Mouse (Mus musculus) neural tube, embryonic 10.5 days (tissue): ENCODE results near the gene Calm5.
"Not testable (repeated sequence)": the region's sequence is repeated elsewhere in the genome, so short reads cannot be mapped to it uniquely, and the experiment has no call there.

Experiments used
- DNase-seq: peaks from one replicate; pipeline ENCODE4 v3.0.0-alpha.2; 2017; ENCODE audit warnings: low spot score; ENCODE audit errors: extremely low spot score

Calm5 gene

DNA sequence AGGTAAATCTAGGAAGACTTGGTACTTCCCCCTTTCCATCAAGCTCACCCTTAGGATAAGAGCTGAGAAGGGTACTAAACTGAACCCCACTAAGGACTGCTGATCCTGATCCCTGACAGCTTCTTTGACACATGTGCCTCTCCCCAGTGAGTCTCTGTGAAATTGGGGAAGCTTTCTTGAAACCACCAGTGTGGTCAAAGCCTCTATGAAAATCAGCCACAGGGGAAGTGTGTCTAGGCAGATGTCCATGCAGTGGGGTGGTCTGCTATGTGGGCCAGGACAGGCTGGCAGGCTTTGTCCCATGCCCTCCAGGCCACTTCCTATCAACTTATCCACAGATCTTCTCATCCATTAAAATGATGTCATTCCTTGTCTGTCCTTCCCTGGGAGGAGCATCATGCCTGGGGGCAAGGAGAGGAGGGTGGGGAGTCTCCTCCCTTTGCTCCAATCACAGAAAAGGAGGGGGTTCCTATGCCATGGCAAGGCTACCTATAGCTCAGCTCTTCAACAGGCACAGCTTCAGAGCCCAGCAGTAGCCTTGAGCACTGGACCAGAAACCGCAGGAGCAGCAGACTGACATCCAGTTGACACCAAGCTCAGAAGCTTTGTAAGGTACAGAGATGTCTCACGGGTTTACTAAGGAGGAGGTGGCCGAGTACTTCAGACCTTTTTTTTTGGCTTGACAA is at the start of gene Calm5:
Calm5 (plus strand) TSS at position 526 of the 686 bp plus-strand sequence.
- DNase-seq, result not testable (repeated sequence)

DNA sequence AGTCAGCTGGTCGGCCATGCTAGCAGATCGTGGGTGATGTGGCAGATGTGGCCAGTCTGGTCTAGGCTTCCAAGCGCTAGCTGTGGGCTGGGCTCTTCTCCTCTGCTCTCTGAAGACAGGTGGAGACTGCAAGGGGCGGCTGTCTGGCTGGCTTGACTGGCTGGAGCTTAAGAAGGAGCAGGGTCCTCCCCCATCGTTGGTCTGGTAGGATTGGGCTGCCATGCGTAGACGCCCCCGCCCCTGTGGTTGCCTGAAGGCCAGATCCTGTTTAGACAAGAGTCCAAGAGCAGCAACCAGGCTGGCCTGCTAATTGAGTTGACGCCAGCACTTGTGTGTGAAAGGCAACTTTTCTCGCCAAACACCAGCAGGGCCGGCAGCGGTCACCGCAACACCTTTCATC is 49.8 kb upstream of the Calm5 start, which contains the start of gene Calml3:
Calml3 (minus strand) TSS at position 131 of the 400 bp plus-strand sequence.
- no peak for DNase-seq

DNA sequence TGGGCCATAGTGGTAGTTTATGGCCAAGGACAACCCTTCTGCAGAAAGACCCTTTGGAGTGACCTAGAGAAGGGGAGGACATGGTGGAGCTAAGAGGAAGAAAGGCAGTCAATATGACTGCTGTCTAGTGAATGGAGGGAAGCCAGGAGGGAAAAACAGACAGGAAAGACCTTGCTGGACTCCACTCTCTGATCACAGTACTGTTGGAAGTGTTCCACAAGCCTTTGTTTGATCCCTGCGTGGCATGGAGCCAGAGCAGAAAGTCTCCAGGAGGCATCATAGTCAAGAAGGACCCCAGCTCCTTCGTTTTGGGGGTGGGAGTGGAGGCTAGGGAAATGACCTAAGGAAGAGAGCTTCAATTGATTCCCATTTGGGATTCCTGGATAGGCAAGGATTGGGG is 48.8 kb upstream of the Calm5 start:
- DNase-seq, result no peak

DNA sequence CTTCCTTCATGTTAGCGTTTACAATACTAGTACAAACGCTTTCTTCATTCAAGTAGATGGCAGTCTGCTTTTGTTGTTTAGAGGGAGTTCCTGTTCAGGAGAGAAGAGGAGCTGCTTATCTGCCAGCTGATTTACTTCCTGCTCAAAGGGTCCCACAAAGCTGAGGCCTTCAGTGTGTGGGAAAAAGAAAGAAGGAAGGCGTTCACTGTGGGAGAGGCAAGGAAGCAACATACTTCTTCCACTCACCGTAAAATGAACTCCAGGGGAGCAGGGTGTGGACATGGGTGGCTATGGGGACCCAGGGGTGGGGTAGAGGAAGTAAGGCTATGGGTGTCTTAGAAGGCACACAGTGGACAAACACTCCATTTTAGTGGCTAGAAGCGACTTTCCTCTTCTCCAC is 48.3 kb upstream of the Calm5 start:
- DNase-seq, result no peak

DNA sequence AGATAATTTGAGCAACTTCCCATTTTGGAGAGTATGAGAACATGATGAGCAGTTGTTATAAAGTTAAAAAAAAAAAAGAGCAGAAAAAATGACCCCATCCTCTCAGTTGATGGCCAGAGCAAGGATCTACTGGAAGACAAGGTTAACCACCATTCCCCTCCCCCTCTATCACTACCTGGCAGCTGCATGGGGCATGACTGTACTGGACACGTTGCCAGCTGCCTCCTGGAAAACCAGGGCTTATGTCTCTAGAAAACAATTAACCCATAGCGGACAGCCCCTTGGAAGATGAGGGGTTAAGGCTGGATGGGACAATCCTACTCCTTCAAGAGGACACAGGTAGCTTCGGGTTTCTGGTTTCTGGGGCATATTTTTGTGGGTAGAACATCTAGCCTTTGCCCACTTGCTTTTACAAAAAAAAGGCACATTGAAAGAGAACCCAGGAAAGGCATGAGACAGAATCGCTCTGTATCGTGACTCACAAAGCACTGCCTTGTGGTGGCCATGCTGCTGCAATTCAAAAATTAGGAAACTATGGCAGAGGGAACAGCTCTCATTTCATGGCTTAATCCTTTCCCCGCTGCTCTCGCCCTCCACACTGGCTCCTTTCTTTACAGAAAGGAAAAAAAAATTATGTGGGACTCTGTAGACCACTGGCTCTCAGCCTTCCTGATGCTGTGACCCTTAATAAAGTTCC is 46.7 kb upstream of the Calm5 start:
- DNase-seq, result no peak

DNA sequence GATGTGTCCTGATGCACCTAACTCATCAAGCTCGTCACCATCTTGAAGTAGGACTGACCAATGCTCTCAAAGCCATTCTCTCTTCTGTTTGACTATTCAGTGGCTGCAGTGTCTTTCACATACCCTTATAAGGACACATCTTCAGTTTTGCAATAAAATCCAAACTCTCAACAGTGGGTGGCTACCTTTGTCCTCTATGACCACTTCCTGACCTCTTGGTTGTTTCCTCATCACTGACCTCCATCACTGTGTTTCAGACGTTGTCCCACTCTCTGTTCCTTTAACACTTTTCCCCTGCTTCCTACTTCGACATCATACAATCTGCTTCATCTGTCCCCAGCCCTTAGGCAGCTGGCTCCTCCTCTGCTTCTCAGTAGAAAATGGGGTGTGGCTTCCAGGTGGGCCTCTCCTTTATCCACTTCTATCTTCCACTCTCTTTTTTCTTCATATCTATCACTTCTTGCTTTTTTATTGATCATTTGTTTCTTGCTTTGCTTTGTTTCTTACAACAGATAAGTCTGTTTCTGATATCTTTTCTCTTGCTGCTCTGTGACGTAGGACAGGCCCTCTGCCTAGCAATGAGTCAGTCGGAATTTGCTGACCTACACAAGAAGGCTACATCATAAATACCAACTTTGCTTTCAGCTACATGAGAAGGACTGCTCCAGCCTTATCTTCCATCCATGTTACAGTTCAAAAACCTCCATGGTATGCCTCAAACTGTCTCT is 35.8 kb upstream of the Calm5 start:
- no peak for DNase-seq

DNA sequence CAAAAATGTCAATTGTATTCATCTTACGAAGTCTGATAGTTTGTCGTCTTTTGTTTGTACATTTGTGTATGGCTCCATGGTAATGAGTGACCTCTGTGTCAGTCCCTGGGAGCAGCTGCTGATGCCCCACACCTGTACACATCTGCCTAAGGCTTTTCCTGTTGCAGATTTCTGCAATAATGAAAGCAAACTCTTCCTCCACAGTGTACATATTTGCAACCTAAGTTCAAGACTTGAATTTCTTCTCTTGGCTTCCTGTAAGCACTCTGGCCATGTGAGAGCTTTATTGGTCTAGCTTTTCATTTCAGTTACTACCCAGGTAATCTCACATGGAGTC is 35.3 kb upstream of the Calm5 start:
- DNase-seq, result no peak

DNA sequence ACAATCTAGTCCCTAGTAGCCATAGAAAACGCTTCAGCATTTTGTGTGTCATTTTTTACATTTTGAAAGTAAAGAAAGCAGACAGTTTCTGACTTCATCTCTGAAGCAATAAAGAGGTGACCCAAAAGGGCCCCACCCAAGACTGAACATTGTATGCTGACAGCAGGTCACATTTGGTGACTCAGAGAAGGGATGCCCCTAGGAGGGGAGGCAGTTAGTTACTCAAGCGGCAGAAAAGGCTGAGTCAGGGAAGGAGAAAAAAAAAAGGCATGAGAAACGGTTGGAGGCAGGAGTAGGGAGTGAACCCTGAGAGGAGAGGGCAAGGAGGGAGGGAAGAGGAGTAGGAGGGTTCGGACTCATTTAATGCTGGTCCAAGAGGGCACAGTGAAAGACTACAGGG is 31.9 kb upstream of the Calm5 start:
- DNase-seq, result no peak

DNA sequence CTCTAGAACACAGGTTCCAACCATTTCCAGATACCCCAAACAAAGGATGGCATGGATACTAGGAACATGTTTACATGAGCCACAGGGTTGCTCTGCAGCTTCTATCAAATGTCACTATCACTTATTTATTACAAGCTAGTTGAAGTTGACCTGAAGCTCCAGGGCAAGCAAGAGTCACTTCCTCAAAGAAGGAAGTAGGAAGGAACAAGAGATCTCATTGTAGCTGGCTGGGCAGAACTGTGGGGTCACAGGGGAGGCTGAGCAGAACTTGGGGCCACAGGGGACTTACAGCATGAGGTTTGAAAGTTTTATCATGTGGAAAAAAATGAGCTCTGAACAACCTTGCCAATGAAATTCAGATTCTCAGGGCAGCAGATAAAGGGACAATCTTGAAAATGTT is 28.2 kb upstream of the Calm5 start:
- DNase-seq, result no peak

DNA sequence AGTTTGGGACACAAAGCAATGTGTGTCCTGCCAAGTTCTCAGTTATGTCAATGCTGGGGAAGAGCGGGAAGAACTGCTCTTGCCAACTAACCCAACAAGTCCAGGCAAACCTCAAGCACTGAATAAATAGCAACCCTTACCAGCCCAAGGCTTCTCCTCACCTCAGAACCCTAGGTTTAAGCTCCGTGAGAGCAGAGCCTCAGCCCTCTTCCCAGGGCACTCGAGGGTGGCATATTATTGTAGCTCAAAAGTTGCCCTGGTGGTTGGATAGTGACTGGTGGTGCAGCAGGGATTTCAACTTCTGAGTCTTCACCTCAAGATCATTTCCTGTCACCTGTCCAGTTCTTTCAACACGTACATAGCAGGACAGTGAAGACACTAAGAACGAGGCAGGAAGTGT is 22.4 kb upstream of the Calm5 start:
- no peak for DNase-seq

DNA sequence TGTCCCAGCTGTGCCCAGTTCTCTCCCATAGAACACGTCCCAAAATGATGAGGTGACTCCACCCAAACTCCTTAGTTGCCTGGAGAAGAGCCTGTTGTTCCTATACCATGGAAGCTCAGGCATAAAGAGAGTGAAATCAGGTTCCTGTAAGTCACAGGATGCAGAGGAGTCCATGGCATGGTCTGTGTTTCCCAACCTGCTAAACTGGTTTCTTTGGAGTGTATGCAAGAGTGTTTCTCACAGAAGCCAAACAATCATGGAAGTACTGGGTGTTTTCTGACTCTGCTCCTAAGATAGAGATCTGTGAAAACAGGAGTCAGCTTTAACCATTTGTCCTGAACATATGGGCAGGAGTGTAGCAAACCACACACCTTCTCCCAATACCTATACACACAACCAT is 22.0 kb upstream of the Calm5 start:
- DNase-seq, result no peak

DNA sequence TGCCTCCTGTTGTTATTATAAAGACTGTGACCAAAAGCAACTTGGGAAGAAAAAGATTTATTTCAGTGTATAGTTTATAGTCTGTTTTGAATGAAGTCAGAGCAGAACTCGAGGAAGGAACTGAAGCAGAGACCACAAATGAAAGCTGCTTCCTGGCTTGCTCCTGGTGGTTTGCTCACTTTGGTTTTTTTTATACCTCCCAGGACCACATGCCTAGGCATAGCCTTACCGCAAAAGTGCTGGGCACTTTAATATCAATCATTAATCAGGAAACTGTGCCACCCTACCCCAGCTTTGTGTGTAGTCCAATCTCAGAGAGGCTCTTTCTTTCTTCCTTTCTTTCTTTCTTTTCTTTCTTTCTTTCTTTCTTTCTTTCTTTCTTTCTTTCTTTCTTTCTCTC is 21.5 kb upstream of the Calm5 start:
- no peak for DNase-seq

DNA sequence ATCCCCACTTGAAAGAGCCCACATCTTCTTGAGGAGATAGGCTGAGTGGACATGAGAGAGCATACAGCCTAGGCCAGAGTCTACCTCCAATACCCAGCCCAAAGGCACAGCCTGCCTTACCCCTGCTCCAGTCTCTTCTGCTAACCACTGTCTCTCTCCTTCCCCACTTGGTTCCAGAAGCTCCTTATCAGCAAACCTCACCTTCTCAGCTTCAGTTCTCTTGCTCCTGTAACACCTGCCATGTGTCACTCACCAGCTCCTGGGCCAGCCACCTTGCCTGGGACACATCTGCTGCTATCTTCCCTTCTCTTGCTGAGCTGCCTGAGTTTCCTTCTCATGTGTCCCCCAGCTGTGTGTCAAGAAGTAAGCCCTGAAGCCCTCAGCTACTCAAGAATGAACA is 20.3 kb upstream of the Calm5 start:
- not testable (repeated sequence) for DNase-seq

DNA sequence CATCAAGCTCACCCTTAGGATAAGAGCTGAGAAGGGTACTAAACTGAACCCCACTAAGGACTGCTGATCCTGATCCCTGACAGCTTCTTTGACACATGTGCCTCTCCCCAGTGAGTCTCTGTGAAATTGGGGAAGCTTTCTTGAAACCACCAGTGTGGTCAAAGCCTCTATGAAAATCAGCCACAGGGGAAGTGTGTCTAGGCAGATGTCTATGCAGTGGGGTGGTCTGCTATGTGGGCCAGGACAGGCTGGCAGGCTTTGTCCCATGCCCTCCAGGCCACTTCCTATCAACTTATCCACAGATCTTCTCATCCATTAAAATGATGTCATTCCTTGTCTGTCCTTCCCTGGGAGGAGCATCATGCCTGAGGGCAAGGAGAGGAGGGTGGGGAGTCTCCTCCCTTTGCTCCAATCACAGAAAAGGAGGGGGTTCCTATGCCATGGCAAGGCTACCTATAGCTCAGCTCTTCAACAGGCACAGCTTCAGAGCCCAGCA is 16.6 kb upstream of the Calm5 start, which contains the start of gene Calm4:
Calm4 (plus strand) TSS at position 446 of the 496 bp plus-strand sequence.
- DNase-seq, result not testable (repeated sequence)

DNA sequence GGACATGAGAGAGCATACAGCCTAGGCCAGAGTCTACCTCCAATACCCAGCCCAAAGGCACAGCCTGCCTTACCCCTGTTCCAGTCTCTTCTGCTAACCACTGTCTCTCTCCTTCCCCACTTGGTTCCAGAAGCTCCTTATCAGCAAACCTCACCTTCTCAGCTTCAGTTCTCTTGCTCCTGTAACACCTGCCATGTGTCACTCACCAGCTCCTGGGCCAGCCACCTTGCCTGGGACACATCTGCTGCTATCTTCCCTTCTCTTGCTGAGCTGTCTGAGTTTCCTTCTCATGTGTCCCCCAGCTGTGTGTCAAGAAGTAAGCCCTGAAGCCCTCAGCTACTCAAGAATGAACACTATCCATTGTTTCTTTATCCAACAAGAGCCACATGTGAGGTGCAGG is 13.3 kb upstream of the Calm5 start:
- not testable (repeated sequence) for DNase-seq

DNA sequence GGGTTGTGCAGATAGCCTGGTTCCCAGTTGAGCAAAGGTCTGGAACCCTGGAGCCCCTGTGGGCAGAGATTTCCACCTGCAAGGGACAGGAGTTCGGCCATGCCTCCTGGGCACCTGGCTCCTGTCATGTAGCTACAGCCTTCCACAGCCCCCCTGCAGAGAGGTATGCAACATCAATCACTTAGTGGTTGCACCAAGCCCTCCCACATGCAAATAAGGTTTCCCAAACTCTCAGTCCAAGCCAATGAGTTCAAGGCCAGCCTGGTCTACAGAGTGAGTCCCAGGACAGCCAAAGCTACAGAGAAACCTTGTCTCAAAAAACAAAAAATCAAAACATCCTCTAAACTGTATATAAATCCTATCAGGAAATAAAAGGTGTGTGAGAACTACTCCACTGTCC is 3.6 kb upstream of the Calm5 start:
- no peak for DNase-seq

DNA sequence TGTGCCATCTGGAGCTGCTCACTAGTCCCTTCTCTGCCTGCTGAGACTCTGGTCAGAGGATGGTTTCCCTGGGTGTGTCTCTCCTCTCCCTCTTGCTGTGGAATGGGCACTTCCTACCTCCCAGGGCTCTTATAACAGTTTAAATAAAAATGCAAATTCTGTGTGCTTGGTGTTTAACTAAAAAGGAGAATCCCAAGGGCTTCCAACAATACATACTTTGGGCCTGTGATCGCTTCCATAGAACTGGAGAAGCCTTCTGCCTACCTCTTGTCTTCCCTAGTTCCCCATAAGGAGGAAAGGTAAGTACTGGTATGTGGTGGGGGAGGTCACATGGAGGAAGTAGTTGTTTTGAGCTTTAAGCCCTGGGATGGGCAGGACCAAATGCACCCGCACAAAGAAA is 883 bp downstream of the Calm5 start:
- no peak for DNase-seq

DNA sequence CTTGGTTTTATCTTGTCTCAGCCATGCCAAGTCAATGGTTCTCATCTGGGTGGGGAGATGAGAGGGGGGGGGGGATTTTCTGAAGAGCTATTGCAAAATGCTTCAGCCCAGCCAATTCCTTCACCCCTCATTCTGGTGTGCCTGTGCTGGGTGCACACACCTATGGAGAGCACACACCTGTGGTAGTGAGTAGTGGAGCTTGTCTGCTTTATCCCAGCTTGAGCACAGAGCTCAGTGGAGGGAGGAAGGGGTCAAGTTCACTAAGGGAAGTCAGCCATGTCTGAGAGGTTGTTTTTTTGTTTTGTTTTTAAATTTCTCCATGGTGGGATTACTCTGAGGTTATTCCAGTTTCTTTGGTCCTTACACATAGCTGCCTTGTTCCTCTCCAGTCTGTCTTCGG is 2.3 kb downstream of the Calm5 start:
- DNase-seq, result no peak

DNA sequence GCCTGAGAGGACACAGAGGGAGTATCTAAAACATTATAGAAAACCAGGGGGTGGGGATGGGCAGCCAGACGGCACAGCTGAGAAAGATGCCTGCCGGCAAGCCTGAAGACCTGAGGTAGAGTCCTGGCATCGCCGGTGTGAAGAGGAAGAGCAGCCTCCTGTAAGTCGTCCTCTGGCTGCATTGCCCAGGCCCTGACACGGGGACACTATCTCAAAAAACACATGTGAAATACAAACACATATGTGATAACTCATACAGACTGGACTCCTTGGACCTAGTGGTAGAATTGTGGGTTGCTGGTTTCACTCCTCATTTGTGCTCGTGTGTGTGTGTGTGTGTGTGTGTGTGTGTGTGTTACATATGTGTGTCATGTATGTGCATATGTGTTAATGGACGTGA is 7.3 kb downstream of the Calm5 start:
- no peak for DNase-seq

DNA sequence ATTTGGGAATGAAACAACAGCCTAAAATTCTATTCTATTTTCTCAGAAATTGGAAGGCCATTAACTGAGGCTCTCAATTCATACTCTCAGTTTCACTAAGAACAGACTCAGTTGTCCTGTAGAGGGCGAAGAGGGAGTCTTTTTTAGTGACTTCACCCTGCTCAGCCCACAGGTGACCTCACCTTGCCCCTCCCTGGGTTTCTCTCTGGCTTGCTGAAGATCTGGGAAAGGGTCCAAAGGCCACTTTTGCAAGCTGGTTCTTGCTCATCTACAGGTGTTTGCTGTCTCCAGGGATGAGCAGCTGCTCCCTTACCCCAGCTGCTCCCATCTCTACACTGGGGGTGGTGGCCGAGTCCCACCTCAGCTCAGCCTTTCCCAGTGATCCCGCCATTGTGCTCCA is 8.4 kb downstream of the Calm5 start:
- DNase-seq, result no peak

DNA sequence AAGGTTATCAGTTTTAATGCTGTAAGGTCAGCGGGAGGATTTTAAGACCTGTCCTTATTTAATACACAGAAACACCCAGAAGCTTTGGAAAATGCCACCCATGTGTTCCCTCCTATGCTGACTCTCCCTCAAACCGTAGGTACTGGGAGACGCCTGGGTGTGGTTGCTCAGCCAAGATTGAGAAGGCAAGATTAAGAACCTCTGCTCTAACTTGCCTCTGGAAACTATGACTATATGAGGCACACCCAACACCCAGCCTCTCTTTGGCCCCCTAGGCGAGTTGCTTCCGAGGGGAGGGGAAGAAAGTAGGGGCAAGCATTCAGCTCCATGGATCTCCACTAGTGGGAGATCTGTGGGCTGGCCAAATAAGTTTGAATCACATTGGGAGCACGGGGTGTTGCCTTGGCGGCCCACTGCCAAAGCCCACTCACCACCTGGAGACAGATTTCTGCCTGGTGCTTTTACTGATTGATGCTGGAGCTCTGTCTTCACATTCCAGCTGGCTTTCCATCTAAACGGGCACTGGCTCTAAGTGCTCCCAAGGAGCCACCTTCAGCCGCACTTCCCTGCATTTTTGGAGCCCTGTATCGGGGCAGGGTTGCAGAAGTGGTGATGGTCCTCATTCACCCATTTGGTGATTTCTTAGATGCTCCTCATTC is 9.1 kb downstream of the Calm5 start:
- no peak for DNase-seq
